Mouse (Mus musculus) frontal cortex, adult 2 months (tissue): ENCODE measurements around the gene Kansl1l. TPM values are rescaled to one million over a fixed set of nuclear protein-coding genes. Genes with fewer than 3 reads are reported as not detected.

Source experiments
- DNase-seq, 2 experiments: peaks; one replicate each; pipeline ENCODE4 v3.0.0; 2022; ENCODE audit warnings: low spot score in 1 of 2; ENCODE audit errors: extremely low spot score in 1 of 2
- polyA plus RNA-seq: library from polyadenylated mRNA; depleted of rRNA; stranded (reverse); fragments of >200 nt; gene quantifications from 2 replicates; pipeline ENCODE4 v1.2.3, GENCODE M21; 2012; rRNA removed

Gene Kansl1l
- 10.3 and 12.7 TPM in 2 replicates for polyA plus RNA-seq

DNA sequence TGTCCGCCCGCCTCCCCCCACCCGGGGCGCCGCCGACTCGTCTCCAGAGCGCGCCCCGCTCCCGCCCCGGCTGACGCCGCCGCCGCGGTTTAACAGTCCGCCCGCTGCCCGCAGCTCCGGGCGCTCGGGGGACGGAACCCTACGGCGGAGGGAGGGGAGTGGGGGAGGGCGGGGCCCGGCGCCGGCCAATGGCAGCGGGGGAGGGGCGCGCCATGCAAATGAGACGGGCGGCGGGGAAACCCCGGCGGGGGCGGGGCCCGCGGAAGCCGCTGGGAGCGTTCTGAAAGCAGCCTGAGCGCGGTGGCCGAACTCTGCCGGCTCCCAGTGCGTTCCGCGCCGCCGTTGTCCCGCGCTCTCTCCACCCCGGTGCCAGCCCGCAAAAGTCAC is at the start of gene Kansl1l:
TSS of gene Kansl1l (minus strand) at position 110 of the 387 bp plus-strand sequence.
- peak; percentile 75 to 93 for DNase-seq

GRCm38 (mm10) chr1:66865633-66866032 is 48.3 kb upstream of the Kansl1l start:
- DNase-seq, result no peak

DNA sequence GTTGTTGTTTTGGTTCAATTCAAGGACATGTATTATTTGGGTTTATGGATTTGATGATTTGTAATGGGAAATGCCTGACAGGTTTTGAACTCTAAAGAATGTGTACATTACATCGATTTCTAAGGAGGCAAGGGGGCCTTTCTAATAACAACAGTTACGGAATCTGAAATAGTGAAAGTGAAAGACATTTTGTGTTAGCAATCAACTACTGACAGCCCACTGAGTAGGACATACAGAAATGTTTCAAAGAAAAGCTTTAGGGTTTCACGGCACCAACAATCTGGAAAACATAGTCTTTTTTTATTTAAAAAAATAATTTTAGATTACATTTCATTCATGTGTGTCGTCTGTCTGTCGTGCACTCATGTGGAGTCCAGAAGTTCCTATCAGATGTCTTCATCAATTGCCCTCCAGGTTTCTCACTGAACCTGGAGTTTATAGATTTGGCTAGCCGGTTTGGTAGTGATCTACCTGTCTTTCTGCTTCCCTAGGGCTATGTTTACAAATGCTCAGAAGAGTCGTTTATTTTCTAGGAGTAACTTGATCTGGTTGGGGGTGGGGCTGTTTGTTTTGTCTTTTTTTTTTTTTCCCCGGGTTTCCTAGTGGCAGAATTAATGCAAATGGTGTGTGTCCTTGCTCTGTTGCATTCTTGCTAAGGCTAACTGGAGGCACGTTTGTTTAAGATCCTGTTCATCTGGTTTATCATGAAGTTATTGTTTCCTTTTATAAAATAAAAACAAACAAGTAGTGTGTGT is 46.6 kb upstream of the Kansl1l start:
- no peak for DNase-seq

- DNase-seq, result peak; percentile 17 to 63
These were observed 45.5 kb upstream of the Kansl1l start, which contains the start of gene Acadl for GRCm38 (mm10) chr1:66862712-66863511. Gene Acadl, minus strand, starts transcription at chr1:66863277.

DNA sequence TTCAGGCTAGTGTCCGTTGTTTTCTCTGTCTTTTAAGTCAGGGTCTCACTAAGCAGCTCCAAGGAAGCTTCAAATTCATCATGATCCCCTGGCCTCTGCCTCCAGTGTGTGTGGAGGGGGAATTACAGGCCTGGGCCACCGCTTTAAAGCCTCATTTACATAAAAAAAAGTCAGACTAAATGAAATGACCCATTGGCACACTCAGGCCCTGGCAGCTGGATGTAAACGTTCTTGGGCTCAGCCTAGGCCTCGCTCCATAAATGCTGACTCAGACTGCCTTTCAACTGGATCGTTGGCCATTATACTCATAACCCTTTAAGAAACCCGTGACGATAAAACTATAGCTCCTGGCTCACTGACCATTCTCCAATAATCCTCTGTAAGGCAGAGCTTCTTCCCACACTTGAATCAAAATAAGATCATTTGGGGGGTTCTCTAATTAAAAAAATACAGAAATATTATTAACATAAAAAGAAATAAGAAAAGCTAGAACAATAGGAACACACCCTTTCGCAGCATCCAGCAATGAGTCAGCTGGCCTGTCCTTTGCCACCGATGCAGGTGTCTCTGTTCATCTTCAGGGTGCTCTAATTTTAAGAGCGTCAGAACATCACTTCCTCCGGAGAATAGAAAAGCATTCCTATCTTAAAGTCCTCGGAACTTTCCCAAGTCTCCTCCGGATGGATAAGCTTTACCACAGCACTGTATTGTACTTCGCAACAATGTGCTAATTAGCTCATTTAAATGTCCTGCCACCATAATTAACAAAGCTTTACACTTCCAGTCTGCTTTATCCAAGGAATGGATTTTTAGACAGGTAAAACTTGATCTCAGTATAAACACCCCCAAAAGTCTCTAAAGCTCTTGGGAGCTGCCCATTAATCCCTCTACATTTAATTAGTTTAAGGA is 44.7 kb upstream of the Kansl1l start:
- no peak for DNase-seq

DNA sequence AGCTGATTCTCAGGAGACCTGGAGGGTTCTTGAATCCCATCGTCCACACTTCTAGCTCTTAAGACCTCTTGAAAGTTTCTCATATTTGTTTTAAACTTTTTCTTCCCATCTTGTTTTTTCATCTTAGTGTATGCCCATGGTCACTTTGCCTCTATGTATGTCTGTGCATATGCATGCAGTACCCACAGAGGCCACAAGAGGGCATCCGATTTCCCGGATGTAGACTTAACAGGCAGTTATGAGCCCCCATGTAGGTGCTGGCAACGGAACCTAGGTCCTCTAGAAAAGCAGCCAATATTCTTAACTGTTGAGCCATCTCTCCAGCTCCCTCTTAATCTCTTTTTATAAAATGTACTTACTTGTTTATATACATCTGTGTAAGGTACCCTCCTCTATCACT is 30.1 kb upstream of the Kansl1l start:
- DNase-seq, result no peak

- DNase-seq, result no peak
These were observed 28.4 kb upstream of the Kansl1l start for GRCm38 (mm10) chr1:66845690-66846318.

DNA sequence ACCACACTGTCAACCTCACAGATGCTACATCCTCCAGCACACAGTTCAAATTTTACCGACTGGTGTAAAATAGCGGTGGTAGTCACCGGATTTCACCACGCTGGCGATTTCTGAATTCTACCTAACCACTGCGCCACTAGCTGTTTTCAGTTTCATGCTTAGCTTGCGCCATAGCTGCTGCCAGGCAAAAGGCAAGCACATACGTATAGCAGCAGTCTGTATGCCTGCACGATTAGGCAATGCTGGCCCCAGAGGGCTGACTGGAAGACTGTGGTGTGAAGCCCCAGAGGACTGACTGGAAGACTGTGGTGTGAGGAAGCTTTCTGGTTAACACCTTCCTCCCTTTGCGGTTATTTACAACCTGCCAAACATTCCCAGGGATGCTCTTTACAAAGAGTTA is 24.6 kb upstream of the Kansl1l start:
- DNase-seq, result no peak

GRCm38 (mm10) chr1:66841510-66841909 is 24.1 kb upstream of the Kansl1l start:
- no peak for DNase-seq

DNA sequence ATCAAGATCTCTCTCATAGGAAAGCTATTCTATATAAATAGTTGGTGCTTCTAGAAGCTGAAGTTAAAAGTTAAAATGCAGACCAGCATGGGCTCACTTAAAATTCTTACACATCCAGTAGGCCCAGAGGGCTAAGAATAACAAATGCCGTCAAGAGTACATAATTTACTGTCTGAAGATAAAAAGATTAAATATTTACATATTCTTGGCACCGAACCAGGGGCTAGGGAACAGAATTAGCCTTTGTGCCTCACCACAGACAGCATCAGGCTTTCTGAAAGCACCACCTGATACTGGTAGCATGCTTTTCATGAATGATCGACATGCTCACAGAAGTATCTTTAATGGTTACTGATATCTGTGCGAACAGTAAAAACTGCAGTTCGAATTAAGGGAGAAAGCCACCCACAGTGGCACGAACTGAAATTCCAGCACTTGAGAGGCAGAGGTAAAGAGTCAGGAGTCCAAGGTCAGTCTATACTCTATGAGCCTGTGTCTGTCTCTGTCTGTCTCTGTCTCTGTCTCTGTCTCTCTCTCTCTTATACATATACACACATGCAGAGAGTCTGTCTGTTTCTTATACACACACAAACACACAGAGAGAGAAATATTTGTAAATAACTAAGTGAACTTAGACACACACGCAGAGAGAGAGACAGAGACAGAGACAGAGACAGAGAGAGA is 22.5 kb upstream of the Kansl1l start:
- no peak for DNase-seq

DNA sequence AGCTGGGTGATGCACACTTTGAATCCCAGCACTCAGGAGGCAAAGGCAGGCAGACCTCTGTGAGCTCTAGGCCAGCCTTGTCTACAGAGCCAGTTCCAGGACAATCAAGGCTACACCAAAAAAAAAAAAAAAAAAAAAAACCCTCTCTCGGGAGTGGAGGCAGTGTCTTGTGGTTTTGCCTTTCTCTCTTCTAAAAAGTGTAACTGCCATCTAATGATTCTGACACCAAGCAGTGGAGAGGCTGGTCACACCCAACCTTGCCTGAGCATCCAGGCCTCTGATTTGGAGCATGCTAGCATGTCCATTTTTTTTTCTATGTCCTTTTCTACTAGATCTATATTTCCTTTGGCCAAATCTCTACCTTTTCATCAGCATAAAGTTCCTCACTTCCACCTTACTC is 21.8 kb upstream of the Kansl1l start:
- no peak for DNase-seq

DNA sequence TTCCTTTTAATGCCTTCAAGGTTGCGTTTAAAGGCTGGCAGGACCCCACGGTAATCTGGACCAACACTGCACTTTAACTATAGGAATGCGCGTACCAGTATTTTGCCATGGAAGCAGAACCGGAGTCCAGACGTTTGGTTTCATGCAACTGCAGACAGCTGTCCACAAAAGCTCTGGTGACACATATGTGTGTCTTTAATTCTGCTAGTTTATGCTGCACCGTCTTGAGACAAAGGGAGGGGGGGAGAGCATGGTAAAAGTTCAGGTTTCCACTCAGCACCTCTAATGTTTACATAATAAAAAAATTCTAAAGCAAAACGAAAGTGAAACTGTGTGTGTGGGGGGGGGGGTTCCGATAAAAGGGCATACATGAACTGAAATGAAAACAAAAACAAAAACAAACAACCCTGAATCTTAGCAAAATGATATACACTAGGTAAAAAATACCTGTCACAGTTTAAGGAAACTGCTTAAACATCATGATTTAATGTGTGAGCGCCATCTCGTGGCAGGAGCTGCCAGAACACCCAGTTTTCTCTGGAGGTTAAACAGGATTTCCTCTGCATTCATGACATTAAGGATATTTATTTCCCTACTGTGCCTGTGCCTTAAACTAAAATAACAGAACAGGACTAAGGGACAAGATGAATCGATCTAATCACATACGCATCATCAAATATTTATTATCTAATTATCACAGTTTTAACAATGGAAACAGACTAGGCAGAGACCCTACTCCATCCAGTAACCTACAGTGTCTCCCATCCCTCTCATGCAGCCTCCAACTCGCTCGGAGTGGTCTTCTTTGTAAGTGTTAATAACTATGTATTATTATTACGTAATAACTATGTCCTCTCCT is 21.1 kb upstream of the Kansl1l start:
- DNase-seq, result peak; percentile 37 to 92

- DNase-seq, result no peak
These were observed 19.8 kb upstream of the Kansl1l start for GRCm38 (mm10) chr1:66837207-66837606.

DNA sequence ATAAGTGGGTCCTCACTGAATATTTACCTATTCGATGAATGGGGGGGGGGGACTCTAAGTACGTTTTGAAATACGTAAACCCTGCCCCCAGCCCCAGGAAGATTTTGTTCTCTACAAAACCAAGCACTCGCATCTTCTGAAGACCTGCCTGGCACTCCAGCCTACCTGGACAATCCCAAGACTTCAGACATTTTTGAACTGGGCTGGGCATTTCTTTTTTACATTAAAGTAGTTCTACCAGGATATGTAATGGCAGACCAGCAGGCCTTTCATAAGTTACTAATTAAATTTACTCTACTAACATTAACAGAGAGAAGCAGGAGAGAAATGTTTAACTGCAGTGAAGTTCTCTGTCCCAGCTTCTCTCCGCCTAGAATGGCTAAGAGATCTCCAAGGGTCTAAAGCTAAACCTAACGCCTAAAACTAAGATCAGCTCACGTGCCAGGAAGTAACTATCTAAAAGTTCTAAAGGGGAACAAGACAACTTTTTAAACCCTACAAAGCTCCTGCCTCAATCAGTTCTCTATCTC is 15.3 kb upstream of the Kansl1l start:
- DNase-seq, result no peak

DNA sequence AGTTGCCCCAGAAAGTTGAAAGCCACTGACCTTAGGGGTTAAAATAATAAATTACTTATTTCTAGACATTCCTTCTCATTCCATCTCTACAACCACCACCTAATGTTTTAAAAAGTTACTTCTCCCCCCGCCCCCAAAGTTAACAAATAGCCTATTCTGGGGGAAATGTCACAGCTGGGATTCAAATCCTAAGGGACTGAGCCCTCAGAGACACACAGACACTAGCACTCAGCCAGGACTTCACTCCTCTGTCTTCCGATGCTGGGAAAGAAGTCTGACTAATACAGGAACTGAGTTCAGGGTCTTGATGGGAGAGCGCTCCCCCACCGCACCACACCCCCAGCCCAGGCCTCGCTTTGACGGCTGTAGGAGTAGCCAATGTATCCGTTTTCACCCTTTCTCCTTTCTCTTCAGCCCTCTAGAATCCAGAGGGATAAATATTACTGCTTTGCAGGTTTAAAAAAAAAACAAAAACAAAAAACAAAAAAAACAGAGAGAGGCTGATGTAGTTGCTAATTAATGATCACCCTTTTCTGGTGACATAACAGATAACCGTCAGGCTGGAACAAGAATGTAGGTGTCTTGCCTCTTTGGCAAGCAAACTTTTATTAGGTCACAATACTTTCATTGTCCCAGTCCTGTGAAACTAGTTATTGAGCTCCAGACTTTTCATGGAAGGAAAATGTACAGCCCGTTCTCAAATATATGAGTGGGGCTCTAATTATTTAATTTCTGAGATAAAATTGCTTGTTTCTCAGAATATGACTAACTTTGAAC is 14.7 kb upstream of the Kansl1l start:
- DNase-seq, result no peak

- DNase-seq, result no peak
These were observed 12.2 kb upstream of the Kansl1l start for GRCm38 (mm10) chr1:66829400-66830080.

DNA sequence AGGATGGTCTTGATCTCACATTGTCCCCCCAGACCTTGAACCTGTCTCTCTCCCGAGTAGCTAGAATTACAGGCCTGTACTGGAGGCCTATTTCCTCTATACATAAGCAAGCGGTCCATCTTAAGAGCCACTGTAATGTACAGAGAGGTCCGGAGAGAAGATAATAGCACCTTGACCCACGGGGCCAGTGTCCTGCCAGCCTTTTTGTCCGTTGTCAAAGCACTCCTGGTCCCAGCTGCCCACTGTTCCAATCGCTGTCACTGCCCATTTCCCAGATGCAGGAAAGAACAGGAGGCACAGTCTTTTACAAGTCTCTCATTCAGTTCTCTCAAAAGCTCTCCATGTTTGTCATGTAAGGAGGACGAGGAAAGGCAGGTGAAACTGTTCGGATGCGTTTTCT is 4.6 kb upstream of the Kansl1l start:
- DNase-seq, result no peak
